Mouse (Mus musculus) forebrain, embryonic 11.5 days (tissue): Measurements from ENCODE around the gene Abcb5. TPM values are rescaled to one million over a fixed set of nuclear protein-coding genes. Genes with fewer than 3 reads are reported as not detected.

ENCODE experiments used
- ATAC-seq: fragments of 200-750 bp; cut with Nextera tagmentation; replicated peaks from 2 replicates; pipeline ENCODE4 v1.8.0; 2017; ENCODE audit warnings: moderate TSS enrichment; ENCODE audit not compliant: low FRiP score
- DNase-seq: peaks from one replicate; pipeline ENCODE4 v3.0.0-alpha.2; 2017; ENCODE audit warnings: low spot score
- H3K27ac ChIP-seq: fragments of 300-500 bp; sonication (generic); 2 replicates; pipeline ENCODE4 v1.5.1; 2014; ENCODE audit warnings: low read depth, low read length
- H3K27me3 ChIP-seq: fragments of 300-500 bp; sonication (generic); 2 replicates; pipeline ENCODE4 v1.6.1; 2014; ENCODE audit warnings: mild to moderate bottlenecking, low read length, mixed read lengths; ENCODE audit not compliant: control insufficient read depth, insufficient read depth
- H3K36me3 ChIP-seq: fragments of 300-500 bp; sonication (generic); 2 replicates; pipeline ENCODE4 v1.6.1; 2014; ENCODE audit warnings: mild to moderate bottlenecking, low read length, moderate library complexity, mixed read lengths; ENCODE audit not compliant: control insufficient read depth, insufficient read depth
- H3K4me1 ChIP-seq: fragments of 300-500 bp; sonication (generic); replicated peaks from 2 replicates; pipeline ENCODE4 v1.6.1; 2014; ENCODE audit warnings: low read length, mixed read lengths; ENCODE audit not compliant: control insufficient read depth, insufficient read depth
- H3K4me2 ChIP-seq: fragments of 300-500 bp; sonication (generic); 2 replicates; pipeline ENCODE4 v1.6.1; 2014; ENCODE audit warnings: low read depth, mild to moderate bottlenecking, low read length, moderate library complexity, mixed read lengths; ENCODE audit not compliant: severe bottlenecking
- H3K4me3 ChIP-seq: fragments of 300-500 bp; sonication (generic); 2 replicates; pipeline ENCODE4 v1.5.1; 2014; ENCODE audit warnings: low read depth, low read length
- H3K9ac ChIP-seq: fragments of 300-500 bp; sonication (generic); 2 replicates; pipeline ENCODE4 v1.6.1; 2014; ENCODE audit warnings: low read length
- H3K9me3 ChIP-seq: fragments of 300-500 bp; sonication (generic); 2 replicates; pipeline ENCODE4 v1.6.1; 2016; ENCODE audit warnings: low read length, mixed read lengths; ENCODE audit not compliant: control insufficient read depth
- WGBS: fragments of 180-500 bp; shearing (Covaris S2); extraction: QIAGEN DNeasy Blood & Tissue Kit; methylation state at CpG from one replicate; pipeline ENCODE4 v1.1.7; 2014; 5-methylcytosine and 5-hydroxymethylcytosine counted together
- polyA plus RNA-seq: library from polyadenylated mRNA; unstranded; fragments of >200 nt; fragmentation: Nextera tagmentation; extraction: Ambion mirVana; gene quantifications from 2 replicates; pipeline ENCODE4 v1.2.1, GENCODE M21; 2014

The Abcb5 gene
- polyA plus RNA-seq, 1 experiment from 2014 or later, result not detected

- WGBS, result 16% methylated on average over 12 of the region's 12 CpGs
- Histone ChIP-seq H3K4me2 (peak overlapping the region; percentile 80; the same call in 1 of the 2 replicates), H3K9me3 (no peaks in the 10 kb centered on the region), H3K4me1 (peaks cover 3% of the 10 kb centered on the region; the same call in 1 of the 2 replicates), H3K9ac (no peak overlapping the region; the same call in 1 of the 2 replicates), H3K27ac (no peak overlapping the region), H3K36me3 (no peaks in the 10 kb centered on the region), H3K27me3 (peaks cover 38% of the 10 kb centered on the region), H3K4me3 (peak overlapping the region; percentile 57)
- DNase-seq (no peak), ATAC-seq (no peak)
These were observed 115.3 kb downstream of the Abcb5 start for GRCm38 (mm10) chr12:118850851-118851410.

- Histone ChIP-seq H3K27me3 (peaks cover 43% of the 10 kb centered on the region), H3K4me2 (peak overlapping the region; percentile 80), H3K9ac (peak overlapping the region; percentile 80), H3K27ac (peak overlapping the region; percentile 60), H3K4me1 (peaks cover 3% of the 10 kb centered on the region; the same call in 1 of the 2 replicates), H3K4me3 (peak overlapping the region; percentile 57), H3K36me3 (no peaks in the 10 kb centered on the region), H3K9me3 (no peaks in the 10 kb centered on the region)
- WGBS, result under 1% methylated on average over 11 of the region's 11 CpGs
- ATAC-seq, result no peak
- DNase-seq, result peak; percentile 72
These were observed 116.2 kb downstream of the Abcb5 start for GRCm38 (mm10) chr12:118849996-118850395.

- Histone ChIP-seq H3K27ac (peak overlapping the region; percentile 86), H3K4me3 (peak overlapping the region; percentile 57), H3K4me2 (peak overlapping the region; percentile 80), H3K36me3 (no peaks in the 10 kb centered on the region), H3K9me3 (no peaks in the 10 kb centered on the region), H3K4me1 (peaks cover 3% of the 10 kb centered on the region; the same call in 1 of the 2 replicates), H3K27me3 (peaks cover 46% of the 10 kb centered on the region), H3K9ac (peak overlapping the region; percentile 80)
- DNase-seq (peak; percentile 82), ATAC-seq (peak; percentile 22; the same call in 1 of the 2 replicates)
- under 1% methylated on average over 70 of the region's 78 CpGs for WGBS
These were observed 116.9 kb downstream of the Abcb5 start for GRCm38 (mm10) chr12:118849203-118849861.

- H3K27me3 ChIP-seq, result peaks cover 50% of the 10 kb centered on the region
- peak overlapping the region; percentile 86 for H3K27ac ChIP-seq
- peak overlapping the region; percentile 80 for H3K4me2 ChIP-seq
- no peaks in the 10 kb centered on the region for H3K9me3 ChIP-seq
- ATAC-seq (peak; percentile 40), DNase-seq (peak; percentile 86)
- under 1% methylated on average over 79 of the region's 80 CpGs for WGBS
- no peaks in the 10 kb centered on the region for H3K36me3 ChIP-seq
- peak overlapping the region; percentile 57 for H3K4me3 ChIP-seq
- H3K9ac ChIP-seq, result peak overlapping the region; percentile 80
- H3K4me1 ChIP-seq, result 0 out of 2 replicates have a peak, but pooled peaks cover 3% of the 10 kb centered on the region
These were observed 117.6 kb downstream of the Abcb5 start for GRCm38 (mm10) chr12:118848496-118849202.

- DNase-seq, result peak; percentile 80
- Histone ChIP-seq H3K4me2 (peak overlapping the region; percentile 80), H3K27ac (peak overlapping the region; percentile 86), H3K4me3 (peak overlapping the region; percentile 57), H3K9ac (peak overlapping the region; percentile 80), H3K27me3 (peaks cover 45% of the 10 kb centered on the region), H3K9me3 (no peaks in the 10 kb centered on the region), H3K4me1 (peaks cover 4% of the 10 kb centered on the region; the same call in 1 of the 2 replicates), H3K36me3 (no peaks in the 10 kb centered on the region)
- WGBS, result 1% methylated on average over 22 of the region's 23 CpGs
- ATAC-seq, result peak; percentile 37
These were observed 118.2 kb downstream of the Abcb5 start for GRCm38 (mm10) chr12:118847861-118848495.

- peaks cover 8% of the 10 kb centered on the region; the same call in 1 of the 2 replicates for H3K4me1 ChIP-seq
- peak overlapping the region; percentile 80 for H3K9ac ChIP-seq
- no peaks in the 10 kb centered on the region for H3K9me3 ChIP-seq
- H3K4me3 ChIP-seq, result peak overlapping the region; percentile 57
- DNase-seq (peak; percentile 69), ATAC-seq (peak; percentile 11)
- H3K4me2 ChIP-seq, result peak overlapping the region; percentile 80
- peak overlapping the region; percentile 86 for H3K27ac ChIP-seq
- no peaks in the 10 kb centered on the region for H3K36me3 ChIP-seq
- peaks cover 47% of the 10 kb centered on the region for H3K27me3 ChIP-seq
- WGBS, result 1% methylated on average over 17 of the region's 17 CpGs
These were observed 118.8 kb downstream of the Abcb5 start for GRCm38 (mm10) chr12:118847381-118847780.

GRCm38 (mm10) chr12:118846649-118847321, 119.4 kb downstream of the Abcb5 start:
- Histone ChIP-seq H3K9me3 (no peaks in the 10 kb centered on the region), H3K4me3 (peak overlapping the region; percentile 57), H3K27ac (peak overlapping the region; percentile 86), H3K4me2 (peak overlapping the region; percentile 80), H3K4me1 (peaks cover 8% of the 10 kb centered on the region; the same call in 1 of the 2 replicates), H3K36me3 (no peaks in the 10 kb centered on the region), H3K27me3 (peaks cover 45% of the 10 kb centered on the region), H3K9ac (peak overlapping the region; percentile 80)
- WGBS, result under 1% methylated on average over 59 of the region's 59 CpGs
- ATAC-seq (peak; percentile 57), DNase-seq (peak; percentile 87)
